In the genomic region with DNA sequence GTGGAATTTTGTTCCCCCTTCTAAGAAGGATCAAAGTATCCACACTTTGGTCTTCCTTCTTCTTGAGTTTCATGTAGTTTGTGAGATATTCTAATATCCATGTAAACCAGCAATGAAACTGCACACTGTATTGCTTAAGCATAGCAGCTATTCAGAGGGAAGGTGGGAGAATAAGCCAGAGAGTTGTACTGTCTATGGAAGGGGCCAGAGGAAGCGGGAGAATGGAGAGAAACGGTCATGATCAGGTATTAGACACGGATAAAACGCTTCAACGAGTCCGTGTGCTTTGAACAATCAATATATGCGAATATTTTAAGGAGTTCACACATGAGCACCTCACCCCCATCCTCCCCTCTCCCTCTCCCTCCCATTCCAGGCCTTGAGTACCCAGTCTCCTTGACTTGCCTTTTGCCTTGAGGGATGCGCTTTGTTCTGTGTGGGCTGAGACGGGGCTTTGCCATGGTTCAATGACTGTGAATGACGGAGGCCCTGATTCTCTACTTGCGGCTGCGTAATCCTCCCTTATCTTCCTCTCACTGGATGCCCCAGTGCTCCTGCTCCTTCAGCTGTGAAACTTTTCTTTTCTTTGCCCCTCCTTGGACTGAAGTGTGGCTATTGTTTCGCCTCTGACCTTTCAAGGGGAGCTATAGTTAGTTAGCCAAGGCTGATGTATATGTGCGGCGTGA, we compare ENCODE assay signal across 10 mouse cellular contexts.
A peak's percentile ranks its signal among the peaks of the same experiment; 100 is the strongest.
DNase-seq lines count a peak whose midpoint lies in the region; ATAC-seq and TF ChIP-seq lines count a peak whose summit lies in the region.
"Had no signal": no experiment of that assay in that cellular context is flagged by ENCODE, and none has a peak within 500 bp of the region (broad histone marks: within the 10 kb centered on the region; RNA-seq: fewer than 3 reads in every experiment).

No protein-coding gene starts in this region.

- DNase-seq in ZHBTc4 (ENCODE audit: low read depth, low spot score), result peak; percentile 7
- peak; percentile 70 for DNase-seq in embryo, embryonic 9.5 days (ENCODE audit: extremely low spot score)
- no peak for DNase-seq in midbrain, postnatal 0 days (ENCODE audit: low spot score)
- DNase-seq in right cerebral cortex, postnatal 36 days (ENCODE audit: low spot score in 2 of 2), result no peak
- no peak for DNase-seq in right cerebral cortex, postnatal 25 days
- DNase-seq in MN1 (ENCODE audit: low spot score), result no peak
- DNase-seq: cerebellum, postnatal 25 days; kidney, adult 11 months had no signal

- no peak for TF ChIP-seq CTCF in midbrain, postnatal 0 days (IDR thresholded peaks at IDR 0.05)

- 23% methylated on average over 15 of the region's 15 CpGs for WGBS in hindbrain, embryonic 12.5 days
- 28% methylated on average over 15 of the region's 15 CpGs for WGBS in midbrain, postnatal 0 days

- no peaks in the 10 kb centered on the region for H3K36me3 ChIP-seq in hindbrain, embryonic 12.5 days
- no peaks in the 10 kb centered on the region for H3K36me3 ChIP-seq in midbrain, postnatal 0 days (ENCODE audit: insufficient read depth, low read length)

- no peaks in the 10 kb centered on the region for H3K9me3 ChIP-seq in hindbrain, embryonic 12.5 days (replicated peaks)
- H3K9me3 ChIP-seq in midbrain, postnatal 0 days (ENCODE audit: low read length), result no peaks in the 10 kb centered on the region

- H3K4me1 ChIP-seq in hindbrain, embryonic 12.5 days, result peaks cover 13% of the 10 kb centered on the region
- H3K4me1 ChIP-seq in midbrain, postnatal 0 days (ENCODE audit: insufficient read depth, low read length), result no peaks in the 10 kb centered on the region; the same call in 1 of the 2 replicates

- peak overlapping the region; percentile 1; the same call in 1 of the 2 replicates for H3K4me2 ChIP-seq in hindbrain, embryonic 12.5 days (replicated peaks)
- H3K4me2 ChIP-seq in midbrain, postnatal 0 days (ENCODE audit: low read depth, low read length, poor library complexity, severe bottlenecking), result no peak overlapping the region; the same call in 1 of the 2 replicates
- H3K4me2 ChIP-seq: liver, embryonic 11.5 days had no signal

- no peaks in the 10 kb centered on the region; the same call in 1 of the 2 replicates for H3K27me3 ChIP-seq in hindbrain, embryonic 12.5 days
- no peaks in the 10 kb centered on the region for H3K27me3 ChIP-seq in midbrain, postnatal 0 days (ENCODE audit: insufficient read depth, low read length)

- ATAC-seq in hindbrain, embryonic 12.5 days (ENCODE audit: low FRiP score), result peak; percentile 86
- 0 out of 2 replicates have a peak, but pooled peaks have one; percentile 31 for ATAC-seq in midbrain, postnatal 0 days (ENCODE audit: low FRiP score)

- no peak overlapping the region for H3K27ac ChIP-seq in hindbrain, embryonic 12.5 days
- no peak overlapping the region for H3K27ac ChIP-seq in midbrain, postnatal 0 days (ENCODE audit: low read depth, low read length)

- no peak overlapping the region for H3K4me3 ChIP-seq in hindbrain, embryonic 12.5 days
- no peak overlapping the region for H3K4me3 ChIP-seq in midbrain, postnatal 0 days (ENCODE audit: low read depth, low read length)

- H3K9ac ChIP-seq in hindbrain, embryonic 12.5 days, result no peak overlapping the region
- no peak overlapping the region for H3K9ac ChIP-seq in midbrain, postnatal 0 days (replicated peaks; ENCODE audit: low read length, poor library complexity, severe bottlenecking)

Comparison
In these comparisons a context has a peak if more than half of its experiments do, and no peak if none do; other contexts are left out.
1. DNase-seq: peak in ZHBTc4 (single experiment) and embryo, embryonic 9.5 days (single experiment); none in midbrain, postnatal 0 days (single experiment), right cerebral cortex, postnatal 36 days (0 of 2), right cerebral cortex, postnatal 25 days (single experiment) and MN1 (single experiment).